Mouse (Mus musculus): ENCODE results near the gene Vcpkmt. TPM values are rescaled to one million over a fixed set of nuclear protein-coding genes. Genes with fewer than 3 reads are reported as not detected.
"Not testable (repeated sequence)": the region's sequence is repeated elsewhere in the genome, so short reads cannot be mapped to it uniquely, and the experiment has no call there.

The Vcpkmt gene
- polyA plus RNA-seq, 1 experiment from 2014 or later = 30.6 TPM

- H3K9ac ChIP-seq (ENCODE audit: low read depth, low read length) = peak overlapping the region; percentile 28
- H3K4me1 ChIP-seq (ENCODE audit: control insufficient read depth, insufficient read depth, low read depth, low read length) = peaks cover 4% of the 10 kb centered on the region
- no peaks in the 10 kb centered on the region for H3K27me3 ChIP-seq (replicated peaks; ENCODE audit: control insufficient read depth, insufficient read depth, low read length)
- H3K36me3 ChIP-seq (ENCODE audit: control insufficient read depth, insufficient read depth, low read length) = peaks cover 22% of the 10 kb centered on the region
- WGBS = 29% methylated on average over 17 of the region's 17 CpGs
- H3K9me3 ChIP-seq (ENCODE audit: control insufficient read depth, low read length) = no peaks in the 10 kb centered on the region
- H3K27ac ChIP-seq (ENCODE audit: low read depth, low read length) = no peak overlapping the region
- peak overlapping the region; percentile 51 for H3K4me2 ChIP-seq (ENCODE audit: low read length)
- peak; percentile 79 for ATAC-seq
- peak overlapping the region; percentile 28; the same call in 1 of the 2 replicates for H3K4me3 ChIP-seq (ENCODE audit: low read length)
Measured at GRCm38 (mm10) chr12:69573916-69574881, 8.6 kb downstream of the Vcpkmt start.

- WGBS = 92% methylated on average over 8 of the region's 8 CpGs
- H3K27ac ChIP-seq (ENCODE audit: low read depth, low read length) = no peak overlapping the region
- ATAC-seq = no peak
- H3K27me3 ChIP-seq (replicated peaks; ENCODE audit: control insufficient read depth, insufficient read depth, low read length) = no peaks in the 10 kb centered on the region
- peaks cover 15% of the 10 kb centered on the region for H3K36me3 ChIP-seq (ENCODE audit: control insufficient read depth, insufficient read depth, low read length)
- no peak overlapping the region for H3K4me2 ChIP-seq (ENCODE audit: low read length)
- no peak overlapping the region for H3K4me3 ChIP-seq (ENCODE audit: low read length)
- H3K9ac ChIP-seq (ENCODE audit: low read depth, low read length) = no peak overlapping the region
- no peaks in the 10 kb centered on the region for H3K9me3 ChIP-seq (ENCODE audit: control insufficient read depth, low read length)
- peaks cover 4% of the 10 kb centered on the region for H3K4me1 ChIP-seq (ENCODE audit: control insufficient read depth, insufficient read depth, low read depth, low read length)
Measured at GRCm38 (mm10) chr12:69573271-69573670, 9.6 kb downstream of the Vcpkmt start.

- Histone ChIP-seq H3K4me1 (ENCODE audit: control insufficient read depth, insufficient read depth, low read depth, low read length) (peaks cover 4% of the 10 kb centered on the region), H3K9ac (ENCODE audit: low read depth, low read length) (no peak overlapping the region), H3K36me3 (ENCODE audit: control insufficient read depth, insufficient read depth, low read length) (no peaks in the 10 kb centered on the region), H3K27me3 (replicated peaks; ENCODE audit: control insufficient read depth, insufficient read depth, low read length) (no peaks in the 10 kb centered on the region), H3K9me3 (ENCODE audit: control insufficient read depth, low read length) (no peaks in the 10 kb centered on the region), H3K27ac (ENCODE audit: low read depth, low read length) (no peak overlapping the region), H3K4me2 (ENCODE audit: low read length) (no peak overlapping the region), H3K4me3 (ENCODE audit: low read length) (no peak overlapping the region)
- 98% methylated on average over 3 of the region's 3 CpGs for WGBS
- ATAC-seq = no peak
Measured at GRCm38 (mm10) chr12:69569926-69570325, 12.9 kb downstream of the Vcpkmt start.

GRCm38 (mm10) chr12:69568266-69568665, 14.6 kb downstream of the Vcpkmt start:
- H3K4me2 ChIP-seq (ENCODE audit: low read length) = no peak overlapping the region
- no peaks in the 10 kb centered on the region for H3K36me3 ChIP-seq (ENCODE audit: control insufficient read depth, insufficient read depth, low read length)
- no peak overlapping the region for H3K9ac ChIP-seq (ENCODE audit: low read depth, low read length)
- H3K27ac ChIP-seq (ENCODE audit: low read depth, low read length) = no peak overlapping the region
- no peak for ATAC-seq
- H3K4me1 ChIP-seq (ENCODE audit: control insufficient read depth, insufficient read depth, low read depth, low read length) = no peaks in the 10 kb centered on the region
- H3K27me3 ChIP-seq (replicated peaks; ENCODE audit: control insufficient read depth, insufficient read depth, low read length) = no peaks in the 10 kb centered on the region
- H3K9me3 ChIP-seq (ENCODE audit: control insufficient read depth, low read length) = no peaks in the 10 kb centered on the region
- 92% methylated on average over 3 of the region's 3 CpGs for WGBS
- no peak overlapping the region for H3K4me3 ChIP-seq (ENCODE audit: low read length)

- ATAC-seq; H3K4me3 ChIP-seq (ENCODE audit: low read length); H3K27ac ChIP-seq (ENCODE audit: low read depth, low read length); H3K4me1 ChIP-seq (ENCODE audit: control insufficient read depth, insufficient read depth, low read depth, low read length); H3K9me3 ChIP-seq (ENCODE audit: control insufficient read depth, low read length); H3K27me3 ChIP-seq (replicated peaks; ENCODE audit: control insufficient read depth, insufficient read depth, low read length); H3K36me3 ChIP-seq (ENCODE audit: control insufficient read depth, insufficient read depth, low read length); H3K9ac ChIP-seq (ENCODE audit: low read depth, low read length); H3K4me2 ChIP-seq (ENCODE audit: low read length): not testable (repeated sequence)
- 88% methylated on average over 6 of the region's 6 CpGs for WGBS
Measured at GRCm38 (mm10) chr12:69561006-69561405, 21.8 kb downstream of the Vcpkmt start.

GRCm38 (mm10) chr12:69556221-69556861, 26.5 kb downstream of the Vcpkmt start:
- ATAC-seq = peak; percentile 64; the same call in 1 of the 2 replicates
- no peak overlapping the region for H3K4me2 ChIP-seq (ENCODE audit: low read length)
- H3K27me3 ChIP-seq (replicated peaks; ENCODE audit: control insufficient read depth, insufficient read depth, low read length) = no peaks in the 10 kb centered on the region
- no peak overlapping the region for H3K9ac ChIP-seq (ENCODE audit: low read depth, low read length)
- no peaks in the 10 kb centered on the region for H3K36me3 ChIP-seq (ENCODE audit: control insufficient read depth, insufficient read depth, low read length)
- no peaks in the 10 kb centered on the region for H3K9me3 ChIP-seq (ENCODE audit: control insufficient read depth, low read length)
- 54% methylated on average over 6 of the region's 6 CpGs for WGBS
- H3K4me3 ChIP-seq (ENCODE audit: low read length) = no peak overlapping the region
- 0 out of 2 replicates have a peak overlapping the region, but pooled peaks have one; percentile 45 for H3K27ac ChIP-seq (ENCODE audit: low read depth, low read length)
- H3K4me1 ChIP-seq (ENCODE audit: control insufficient read depth, insufficient read depth, low read depth, low read length) = no peaks in the 10 kb centered on the region

- Histone ChIP-seq H3K9ac (ENCODE audit: low read depth, low read length) (no peak overlapping the region), H3K27ac (ENCODE audit: low read depth, low read length) (no peak overlapping the region), H3K4me1 (ENCODE audit: control insufficient read depth, insufficient read depth, low read depth, low read length) (no peaks in the 10 kb centered on the region), H3K27me3 (replicated peaks; ENCODE audit: control insufficient read depth, insufficient read depth, low read length) (no peaks in the 10 kb centered on the region), H3K9me3 (ENCODE audit: control insufficient read depth, low read length) (no peaks in the 10 kb centered on the region), H3K36me3 (ENCODE audit: control insufficient read depth, insufficient read depth, low read length) (no peaks in the 10 kb centered on the region), H3K4me2 (ENCODE audit: low read length) (no peak overlapping the region), H3K4me3 (ENCODE audit: low read length) (no peak overlapping the region)
- ATAC-seq = no peak
- 82% methylated on average over 13 of the region's 13 CpGs for WGBS
Measured at GRCm38 (mm10) chr12:69545456-69546178, 37.2 kb downstream of the Vcpkmt start.

GRCm38 (mm10) chr12:69544994-69545393, 37.8 kb downstream of the Vcpkmt start:
- ATAC-seq = no peak
- no peak overlapping the region for H3K27ac ChIP-seq (ENCODE audit: low read depth, low read length)
- no peak overlapping the region for H3K4me2 ChIP-seq (ENCODE audit: low read length)
- no peaks in the 10 kb centered on the region for H3K9me3 ChIP-seq (ENCODE audit: control insufficient read depth, low read length)
- WGBS = 88% methylated on average over 6 of the region's 6 CpGs
- no peak overlapping the region for H3K4me3 ChIP-seq (ENCODE audit: low read length)
- no peak overlapping the region for H3K9ac ChIP-seq (ENCODE audit: low read depth, low read length)
- H3K4me1 ChIP-seq (ENCODE audit: control insufficient read depth, insufficient read depth, low read depth, low read length) = no peaks in the 10 kb centered on the region
- H3K36me3 ChIP-seq (ENCODE audit: control insufficient read depth, insufficient read depth, low read length) = no peaks in the 10 kb centered on the region
- no peaks in the 10 kb centered on the region for H3K27me3 ChIP-seq (replicated peaks; ENCODE audit: control insufficient read depth, insufficient read depth, low read length)

- Histone ChIP-seq H3K36me3 (ENCODE audit: control insufficient read depth, insufficient read depth, low read length) (no peaks in the 10 kb centered on the region), H3K27ac (ENCODE audit: low read depth, low read length) (no peak overlapping the region), H3K27me3 (replicated peaks; ENCODE audit: control insufficient read depth, insufficient read depth, low read length) (no peaks in the 10 kb centered on the region), H3K9ac (ENCODE audit: low read depth, low read length) (no peak overlapping the region), H3K4me1 (ENCODE audit: control insufficient read depth, insufficient read depth, low read depth, low read length) (no peaks in the 10 kb centered on the region), H3K4me3 (ENCODE audit: low read length) (no peak overlapping the region), H3K4me2 (ENCODE audit: low read length) (no peak overlapping the region), H3K9me3 (ENCODE audit: control insufficient read depth, low read length) (no peaks in the 10 kb centered on the region)
- ATAC-seq = no peak
- 58% methylated on average over 2 of the region's 2 CpGs for WGBS
Measured at GRCm38 (mm10) chr12:69544562-69544961, 38.3 kb downstream of the Vcpkmt start.
